ENCODE assay signal across 8 mouse cellular contexts in genomic region chr3:54735247-54736046, GRCm38 (mm10). TPM values are rescaled to one million over a fixed set of nuclear protein-coding genes. Genes with fewer than 3 reads are reported as not detected.
DNase-seq lines count a peak whose midpoint lies in the region; ATAC-seq and TF ChIP-seq lines count a peak whose summit lies in the region.

TSS of gene Exosc8 (minus strand) at chr3:54735393.
TSS of gene Alg5 (plus strand) at chr3:54735539.

- peak within 1 kb of the TSS; percentile 88 for H3K9ac ChIP-seq in intestine, postnatal 0 days (ENCODE audit: low read depth, low read length)

- peak within 1 kb of the TSS; percentile 91 for H3K4me2 ChIP-seq in intestine, postnatal 0 days (replicated peaks; ENCODE audit: low read depth)

- DNase-seq in adrenal gland, adult 2 months, result peak; percentile 94
- peak; percentile 95 for DNase-seq in embryo, embryonic 9.5 days (ENCODE audit: extremely low spot score)
- DNase-seq in gonadal fat pad, adult 2 months (ENCODE audit: low read depth), result no peak
- DNase-seq in left cerebral cortex, postnatal 36 days (ENCODE audit: low spot score in 2 of 2), result peak; percentile 90 to 94
- peak; percentile 94 for DNase-seq in midbrain, embryonic 10.5 days (ENCODE audit: low spot score)
- peak; percentile 73 to 74 for DNase-seq in right cerebral cortex, postnatal 36 days (ENCODE audit: low spot score in 2 of 2)
- DNase-seq in yolk sac, embryonic 10.5 days (ENCODE audit: low spot score), result peak; percentile 91

- peak within 1 kb of the TSS; percentile 98 for H3K27ac ChIP-seq in intestine, postnatal 0 days (ENCODE audit: low read depth, low read length)
- peak within 1 kb of the TSS; percentile 98 for H3K27ac ChIP-seq in midbrain, embryonic 10.5 days (replicated peaks)

- under 1% methylated on average over 51 of the region's 65 CpGs for WGBS in intestine, postnatal 0 days
- under 1% methylated on average over 65 of the region's 65 CpGs for WGBS in midbrain, embryonic 10.5 days

- H3K27me3 ChIP-seq in intestine, postnatal 0 days (replicated peaks; ENCODE audit: control insufficient read depth, insufficient read depth, low read length), result no peaks in the 10 kb centered on the region
- no peaks in the 10 kb centered on the region for H3K27me3 ChIP-seq in midbrain, embryonic 10.5 days (ENCODE audit: low read depth, poor library complexity, severe bottlenecking)

- H3K36me3 ChIP-seq in intestine, postnatal 0 days (ENCODE audit: control insufficient read depth, insufficient read depth), result peaks cover 26% of the 10 kb centered on the region
- H3K36me3 ChIP-seq in midbrain, embryonic 10.5 days, result peaks cover 61% of the 10 kb centered on the region

- no peaks in the 10 kb centered on the region for H3K9me3 ChIP-seq in intestine, postnatal 0 days (ENCODE audit: control insufficient read depth)
- no peaks in the 10 kb centered on the region for H3K9me3 ChIP-seq in midbrain, embryonic 10.5 days (replicated peaks)

- ATAC-seq in intestine, postnatal 0 days, result peak; percentile 92

- no peaks in the 10 kb centered on the region for H3K4me1 ChIP-seq in intestine, postnatal 0 days (replicated peaks; ENCODE audit: control insufficient read depth, insufficient read depth, low read length)
- peaks cover 21% of the 10 kb centered on the region for H3K4me1 ChIP-seq in midbrain, embryonic 10.5 days

- peak within 1 kb of the TSS; percentile 97 for H3K4me3 ChIP-seq in intestine, postnatal 0 days (ENCODE audit: low read depth, low read length)
- peak within 1 kb of the TSS; percentile 91 for H3K4me3 ChIP-seq in midbrain, embryonic 10.5 days

- TF ChIP-seq CTCF in intestine, postnatal 0 days (IDR thresholded peaks at IDR 0.05; ENCODE audit: low read depth), result peak; percentile 95

- intact Hi-C loops in left cerebral cortex, postnatal 36 days (cut with DNase I), result loop anchor here (2.0 kb wide), 1 partner anchor 71 kb away; the partner anchor contains the start of gene Rfxap

RNA-seq across cellular contexts. Expression of gene Exosc8, which starts in this region (rescaled TPM):
- 10 to 100 TPM; 32.4 to 33.4 TPM for total RNA-seq in adrenal gland, adult 2 months (2021)
- polyA plus RNA-seq in adrenal gland, adult 2 months (2012; rRNA removed), result 8.5 and 13.4 TPM in 2 replicates
- polyA plus RNA-seq in gonadal fat pad, adult 2 months (2012; rRNA removed), result 19.4 and 25.1 TPM in 2 replicates
- 31.0 and 31.7 TPM in 2 replicates for polyA plus RNA-seq in intestine, postnatal 0 days (2015; fragmentation: Nextera tagmentation; extraction: Ambion mirVana)
- total RNA-seq in left cerebral cortex, postnatal 36 days (2021), result 10 to 100 TPM; 24.2 to 26.8 TPM
- polyA plus RNA-seq in midbrain, embryonic 10.5 days (2016; fragmentation: Nextera tagmentation; extraction: Ambion mirVana), result 163 and 180 TPM in 2 replicates

RNA-seq across cellular contexts. Expression of gene Alg5, which starts in this region (rescaled TPM):
- 10 to 100 TPM; 41.8 to 45.0 TPM for total RNA-seq in adrenal gland, adult 2 months (2021)
- 8.0 and 8.9 TPM in 2 replicates for polyA plus RNA-seq in adrenal gland, adult 2 months (2012; rRNA removed)
- 22.1 and 27.3 TPM in 2 replicates for polyA plus RNA-seq in gonadal fat pad, adult 2 months (2012; rRNA removed)
- polyA plus RNA-seq in intestine, postnatal 0 days (2015; fragmentation: Nextera tagmentation; extraction: Ambion mirVana), result 95.1 and 99.6 TPM in 2 replicates
- total RNA-seq in left cerebral cortex, postnatal 36 days (2021), result 10 to 100 TPM; 17.0 to 19.3 TPM
- 42.4 and 44.6 TPM in 2 replicates for polyA plus RNA-seq in midbrain, embryonic 10.5 days (2016; fragmentation: Nextera tagmentation; extraction: Ambion mirVana)
